Mouse (Mus musculus) lung, postnatal 0 days (tissue): Measurements from ENCODE around the gene Tomm40. TPM values are rescaled to one million over a fixed set of nuclear protein-coding genes. Genes with fewer than 3 reads are reported as not detected.
A peak's percentile ranks its signal among the peaks of the same experiment; 100 is the strongest.

ENCODE experiments used
- ATAC-seq: fragments of 200-750 bp; cut with Nextera tagmentation; 2 replicates; pipeline ENCODE4 v1.8.0; 2017; ENCODE audit warnings: moderate library complexity
- DNase-seq: peaks from one replicate; pipeline ENCODE4 v3.0.0-alpha.2; 2016; ENCODE audit warnings: low spot score
- H3K27ac ChIP-seq: fragments of 300-500 bp; sonication (generic); 2 replicates; pipeline ENCODE4 v1.5.1; 2014; ENCODE audit warnings: antibody characterized with exemption, mild to moderate bottlenecking, low read length, mixed read lengths
- H3K27me3 ChIP-seq: fragments of 300-500 bp; sonication (generic); replicated peaks from 2 replicates; pipeline ENCODE4 v1.6.1; 2014; ENCODE audit warnings: low read length, mixed read lengths; ENCODE audit not compliant: insufficient read depth
- H3K36me3 ChIP-seq: fragments of 300-500 bp; sonication (generic); 2 replicates; pipeline ENCODE4 v1.6.1; 2014; ENCODE audit warnings: low read length, mixed read lengths; ENCODE audit not compliant: insufficient read depth
- H3K4me1 ChIP-seq: fragments of 300-500 bp; sonication (generic); 2 replicates; pipeline ENCODE4 v1.6.1; 2014; ENCODE audit warnings: antibody characterized with exemption, low read depth, low read length, mixed read lengths; ENCODE audit not compliant: insufficient read depth
- H3K4me2 ChIP-seq: fragments of 300-500 bp; sonication (generic); replicated peaks from 2 replicates; pipeline ENCODE4 v1.6.1; 2014; ENCODE audit warnings: low read depth, mild to moderate bottlenecking, low read length, moderate library complexity, mixed read lengths
- H3K4me3 ChIP-seq: fragments of 300-500 bp; sonication (generic); 2 replicates; pipeline ENCODE4 v1.5.1; 2014; ENCODE audit warnings: low read depth, low read length
- H3K9ac ChIP-seq: fragments of 300-500 bp; sonication (generic); replicated peaks from 2 replicates; pipeline ENCODE4 v1.6.1; 2014; ENCODE audit warnings: low read depth, mild to moderate bottlenecking
- H3K9me3 ChIP-seq: fragments of 300-500 bp; sonication (generic); 2 replicates; pipeline ENCODE4 v1.6.1; 2016; ENCODE audit warnings: low read length, mixed read lengths
- CTCF ChIP-seq: IDR thresholded peaks from 2 replicates; pipeline ENCODE4 v1.5.1; 2016; ENCODE audit warnings: antibody characterized with exemption, mild to moderate bottlenecking
- EP300 ChIP-seq: IDR thresholded peaks from 2 replicates; pipeline ENCODE4 v1.6.1; 2016; ENCODE audit warnings: antibody characterized with exemption, mild to moderate bottlenecking, control low read depth
- WGBS: fragments of 180-500 bp; shearing (Covaris S2); extraction: QIAGEN DNeasy Blood & Tissue Kit; methylation state at CpG from one replicate; pipeline ENCODE4 v1.1.7; 2014; 5-methylcytosine and 5-hydroxymethylcytosine counted together
- polyA plus RNA-seq: library from polyadenylated mRNA; unstranded; fragments of >200 nt; fragmentation: Nextera tagmentation; extraction: Ambion mirVana; gene quantifications from 2 replicates; pipeline ENCODE4 v1.2.1, GENCODE M21; 2015

Gene Tomm40
- polyA plus RNA-seq, result 60.8 and 62.4 TPM in 2 replicates

- peak within 1 kb of the TSS; percentile 87 for H3K4me3 ChIP-seq
- DNase-seq (peak; percentile 100), ATAC-seq (peak; percentile 98)
- H3K4me2 ChIP-seq, result peak within 1 kb of the TSS; percentile 94
- H3K36me3 ChIP-seq, result peaks cover 10% of the 10 kb centered on the region; the same call in 1 of the 2 replicates
- no peaks in the 10 kb centered on the region for H3K4me1 ChIP-seq
- WGBS, result under 1% methylated on average over 53 of the region's 59 CpGs
- TF ChIP-seq EP300, result peak; percentile 50; the same call in 1 of the 2 replicates
- no peak for TF ChIP-seq CTCF
- no peaks in the 10 kb centered on the region for H3K9me3 ChIP-seq
- H3K27me3 ChIP-seq, result no peaks in the 10 kb centered on the region
- peak within 1 kb of the TSS; percentile 83 for H3K27ac ChIP-seq
- peak within 1 kb of the TSS; percentile 87 for H3K9ac ChIP-seq
Measured at GRCm38 (mm10) chr7:19715239-19716054, at the start of gene Tomm40. Tomm40 (minus strand) TSS chr7:19715438.

GRCm38 (mm10) chr7:19764581-19764980 is 49.3 kb upstream of the Tomm40 start:
- DNase-seq (no peak), ATAC-seq (no peak)
- H3K27me3 ChIP-seq, result no peaks in the 10 kb centered on the region
- no peak overlapping the region for H3K27ac ChIP-seq
- WGBS, result 61% methylated on average over 8 of the region's 9 CpGs
- H3K36me3 ChIP-seq, result peaks cover 12% of the 10 kb centered on the region; the same call in 1 of the 2 replicates
- H3K9ac ChIP-seq, result no peak overlapping the region
- peaks cover 8% of the 10 kb centered on the region; the same call in 1 of the 2 replicates for H3K4me1 ChIP-seq
- TF ChIP-seq EP300, result no peak
- no peak for TF ChIP-seq CTCF
- no peak overlapping the region for H3K4me2 ChIP-seq
- no peaks in the 10 kb centered on the region for H3K9me3 ChIP-seq
- no peak overlapping the region for H3K4me3 ChIP-seq

GRCm38 (mm10) chr7:19763829-19764477 is 48.7 kb upstream of the Tomm40 start:
- H3K4me1 ChIP-seq, result peaks cover 5% of the 10 kb centered on the region; the same call in 1 of the 2 replicates
- no peak overlapping the region for H3K9ac ChIP-seq
- WGBS, result 67% methylated on average over 13 of the region's 13 CpGs
- H3K4me3 ChIP-seq, result no peak overlapping the region
- no peak overlapping the region for H3K4me2 ChIP-seq
- no peaks in the 10 kb centered on the region for H3K9me3 ChIP-seq
- DNase-seq (no peak), ATAC-seq (peak; percentile 53; the same call in 1 of the 2 replicates)
- H3K27ac ChIP-seq, result no peak overlapping the region; the same call in 1 of the 2 replicates
- TF ChIP-seq CTCF (no peak), EP300 (no peak; the same call in 1 of the 2 replicates)
- peaks cover 17% of the 10 kb centered on the region; the same call in 1 of the 2 replicates for H3K36me3 ChIP-seq
- H3K27me3 ChIP-seq, result no peaks in the 10 kb centered on the region

GRCm38 (mm10) chr7:19762283-19762682 is 47.0 kb upstream of the Tomm40 start:
- H3K9me3 ChIP-seq, result no peaks in the 10 kb centered on the region
- DNase-seq, result no peak
- H3K4me2 ChIP-seq, result no peak overlapping the region
- H3K27ac ChIP-seq, result no peak overlapping the region
- no peaks in the 10 kb centered on the region for H3K4me1 ChIP-seq
- peaks cover 29% of the 10 kb centered on the region for H3K36me3 ChIP-seq
- no peak overlapping the region for H3K9ac ChIP-seq
- no peak overlapping the region for H3K4me3 ChIP-seq
- WGBS, result 52% methylated on average over 11 of the region's 11 CpGs
- TF ChIP-seq CTCF (no peak), EP300 (no peak)
- H3K27me3 ChIP-seq, result no peaks in the 10 kb centered on the region
- peak; percentile 25; the same call in 1 of the 2 replicates for ATAC-seq

- TF ChIP-seq CTCF, result no peak
- no peak for TF ChIP-seq EP300
- Histone ChIP-seq H3K4me2 (no peak overlapping the region), H3K9ac (no peak overlapping the region), H3K4me3 (no peak overlapping the region), H3K4me1 (peaks cover 11% of the 10 kb centered on the region; the same call in 1 of the 2 replicates), H3K36me3 (peaks cover 18% of the 10 kb centered on the region), H3K9me3 (no peaks in the 10 kb centered on the region), H3K27me3 (no peaks in the 10 kb centered on the region), H3K27ac (no peak overlapping the region)
- ATAC-seq (no peak), DNase-seq (no peak)
- 85% methylated on average over 13 of the region's 13 CpGs for WGBS
Measured at GRCm38 (mm10) chr7:19760021-19760420, 44.8 kb upstream of the Tomm40 start.

GRCm38 (mm10) chr7:19758623-19759022 is 43.4 kb upstream of the Tomm40 start:
- Histone ChIP-seq H3K36me3 (peaks cover 18% of the 10 kb centered on the region), H3K27ac (no peak overlapping the region), H3K9me3 (no peaks in the 10 kb centered on the region), H3K4me2 (no peak overlapping the region), H3K4me1 (peaks cover 17% of the 10 kb centered on the region; the same call in 1 of the 2 replicates), H3K27me3 (no peaks in the 10 kb centered on the region), H3K9ac (no peak overlapping the region), H3K4me3 (no peak overlapping the region)
- DNase-seq (no peak), ATAC-seq (no peak)
- 89% methylated on average over 13 of the region's 13 CpGs for WGBS
- TF ChIP-seq CTCF, result no peak
- TF ChIP-seq EP300, result no peak
